Mouse (Mus musculus) lung, postnatal 14 days (tissue): ENCODE data around the gene Smim12.

Experiments
- DNase-seq: peaks from one replicate; pipeline ENCODE4 v3.0.0; 2021

Smim12 gene

DNA sequence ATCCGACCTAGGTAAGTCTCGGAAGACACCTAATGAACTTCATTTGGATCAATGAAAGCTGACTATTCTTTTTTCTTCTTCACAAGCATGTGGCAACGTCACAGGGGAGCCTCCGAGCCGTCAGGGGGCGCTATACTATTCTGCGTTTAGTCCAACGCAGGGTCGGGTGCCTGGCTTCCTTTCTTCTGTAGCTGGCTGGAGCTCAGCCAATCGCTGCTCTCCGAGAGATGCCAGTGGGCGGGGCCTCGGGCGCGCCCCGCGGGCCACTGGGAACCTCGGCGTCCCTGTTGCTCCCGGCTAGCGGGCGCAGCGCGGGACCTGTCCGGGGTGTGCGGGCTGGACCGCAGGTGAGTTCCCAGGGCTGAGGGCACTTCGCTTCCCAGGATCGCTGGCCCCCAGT lies at the start of gene Smim12:
Smim12 (plus strand) TSS at position 233 of the 400 bp plus-strand sequence.
- peak; percentile 100 for DNase-seq

- no peak for DNase-seq
Measured at GRCm38 (mm10) chr4:127194477-127195269, 48.9 kb upstream of the Smim12 start.

GRCm38 (mm10) chr4:127198609-127199008 lies 45.0 kb upstream of the Smim12 start:
- no peak for DNase-seq

DNA sequence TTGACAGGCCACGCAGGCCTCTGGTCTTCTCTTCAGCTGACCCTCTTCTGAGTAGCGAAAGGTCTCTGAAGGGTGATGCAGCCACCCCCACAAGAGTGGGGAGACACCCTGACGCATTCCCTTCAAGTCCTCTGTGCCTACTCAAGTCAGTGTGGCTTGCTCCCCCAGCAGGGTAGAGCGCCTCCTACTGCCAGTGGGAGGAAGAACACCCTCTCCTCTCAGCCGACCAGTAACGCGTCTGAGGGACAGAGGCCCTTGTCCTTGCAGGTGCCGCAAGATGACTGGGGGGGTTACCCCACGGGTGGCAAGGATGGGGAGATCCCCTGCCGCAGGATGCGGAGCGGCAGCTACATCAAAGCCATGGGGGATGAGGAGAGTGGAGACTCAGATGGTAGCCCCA lies 44.2 kb upstream of the Smim12 start:
- DNase-seq: no peak

DNA sequence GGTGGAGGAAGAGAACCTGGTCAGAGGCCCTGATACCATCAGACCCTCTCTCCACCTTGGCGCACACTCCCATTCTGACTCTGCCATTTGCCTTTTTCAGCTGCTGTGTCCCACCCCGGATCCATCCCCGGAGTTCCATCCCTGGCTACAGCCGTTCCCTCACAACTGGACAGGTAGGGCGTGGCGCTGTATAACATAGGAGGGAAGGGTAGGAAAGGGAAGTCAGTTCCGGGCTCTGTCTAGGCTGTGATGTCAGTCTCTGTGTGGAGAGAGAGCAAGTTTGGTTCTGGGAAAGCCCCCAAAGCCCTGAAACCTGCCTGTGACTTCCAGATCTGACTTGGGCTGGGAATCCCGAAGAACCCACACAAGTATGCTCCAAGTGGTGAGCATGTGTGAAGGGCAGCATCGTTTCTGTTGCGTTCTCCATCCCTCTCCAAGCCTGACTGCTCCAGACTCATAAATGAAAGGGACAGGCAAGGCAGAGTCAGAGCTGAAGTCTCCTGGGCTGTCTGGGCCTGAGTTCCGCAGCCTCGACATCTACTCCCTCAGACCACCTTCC lies 43.3 kb upstream of the Smim12 start:
- no peak for DNase-seq

DNA sequence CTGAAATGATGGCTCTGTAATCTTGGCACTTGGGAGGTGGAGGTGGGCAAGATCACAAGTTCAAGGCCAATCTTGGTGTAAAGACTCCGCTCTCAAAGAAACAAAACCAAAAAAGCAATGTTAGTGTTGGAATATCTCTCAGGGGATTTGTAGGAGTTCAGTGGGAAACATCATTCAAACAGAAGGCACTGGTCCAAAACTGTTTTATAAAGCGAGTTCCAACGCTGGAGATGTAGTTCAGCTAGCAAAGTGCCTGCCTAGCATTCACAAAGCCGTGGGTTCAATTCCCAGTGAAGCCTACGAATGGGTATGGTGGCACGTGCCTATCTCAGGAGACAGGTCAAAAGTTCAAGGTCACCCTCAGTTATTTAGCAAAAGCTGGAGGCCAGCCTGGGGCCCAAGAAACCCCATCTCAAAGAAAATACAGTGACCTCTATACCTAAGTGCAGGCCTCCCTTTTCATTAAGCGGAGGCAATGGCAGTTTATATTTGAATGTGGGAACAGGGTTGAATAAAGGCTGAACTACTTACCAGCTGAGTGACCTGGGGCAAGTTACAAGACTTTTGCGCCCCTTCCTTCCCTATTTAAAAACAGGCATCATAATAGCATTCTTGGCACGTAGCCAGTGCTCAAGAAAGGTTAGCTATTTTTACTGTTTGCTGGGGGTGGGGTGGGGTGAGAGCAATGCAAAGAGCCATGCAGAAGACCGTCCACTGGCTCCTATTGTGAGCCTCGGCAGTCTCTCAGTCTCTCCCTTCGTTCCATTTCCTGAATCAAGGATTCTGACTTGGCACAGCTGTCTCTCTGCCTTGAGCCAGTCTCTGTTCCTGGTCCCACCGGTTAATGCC lies 42.6 kb upstream of the Smim12 start:
- DNase-seq: no peak

DNA sequence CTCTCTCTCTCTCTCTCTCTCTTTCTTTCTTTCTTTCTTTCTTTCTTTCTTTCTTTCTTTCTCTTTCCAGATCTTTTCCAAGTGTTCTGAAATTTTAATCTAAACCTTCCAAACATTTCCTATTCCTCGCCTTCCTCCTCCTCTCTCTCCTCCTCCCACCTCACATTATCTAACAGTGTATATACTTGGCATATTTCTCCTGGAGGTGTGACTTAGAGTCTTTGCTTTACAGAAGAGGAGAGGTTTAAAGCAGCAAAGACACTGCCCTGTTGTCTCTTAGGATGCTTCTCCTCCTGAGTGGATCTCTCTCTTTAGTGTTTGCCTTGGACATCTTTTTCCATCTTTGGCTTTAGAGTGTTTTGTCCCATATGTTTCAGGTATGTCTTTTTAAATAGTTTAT lies 40.5 kb upstream of the Smim12 start:
- no peak for DNase-seq

- no peak for DNase-seq
Measured at GRCm38 (mm10) chr4:127211318-127211717, 32.3 kb upstream of the Smim12 start.

DNA sequence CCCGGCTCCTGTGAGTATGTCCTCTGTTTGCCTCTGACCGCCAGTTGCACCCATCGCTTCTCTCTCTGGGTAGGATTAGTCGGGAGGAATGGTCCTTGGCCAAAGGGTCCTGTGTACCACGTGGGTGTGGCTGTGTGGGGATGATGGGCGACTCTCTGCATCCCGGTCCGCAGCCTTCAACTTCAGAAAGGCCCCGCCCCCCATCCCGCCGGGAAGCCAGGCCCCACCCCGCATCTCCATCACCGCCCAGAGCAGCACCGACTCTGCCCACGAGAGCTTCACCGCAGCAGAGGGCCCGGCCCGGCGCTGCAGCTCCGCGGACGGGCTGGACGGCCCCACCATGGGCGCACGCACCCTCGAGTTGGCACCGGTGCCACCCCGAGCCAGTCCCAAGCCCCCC lies 29.1 kb upstream of the Smim12 start:
- DNase-seq: no peak

DNA sequence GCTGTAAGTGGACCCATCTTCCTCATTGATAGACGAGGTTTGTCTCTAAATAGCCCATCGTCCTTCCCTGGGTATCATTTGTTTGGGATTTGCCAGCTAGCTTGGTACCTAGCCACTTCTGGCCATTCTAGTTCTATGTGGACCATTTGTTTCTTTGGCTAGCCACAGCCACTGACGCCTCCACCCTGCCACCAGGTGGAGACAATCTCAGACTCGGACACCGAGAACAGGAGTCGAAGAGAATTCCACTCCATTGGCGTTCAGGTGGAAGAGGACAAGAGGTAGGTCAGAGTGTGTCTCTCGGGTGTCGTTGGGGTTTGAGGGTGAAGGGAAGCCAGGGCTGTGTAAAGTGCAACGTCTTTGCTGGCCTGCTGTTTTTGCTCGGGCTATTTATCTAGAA lies 28.5 kb upstream of the Smim12 start:
- DNase-seq: no peak

DNA sequence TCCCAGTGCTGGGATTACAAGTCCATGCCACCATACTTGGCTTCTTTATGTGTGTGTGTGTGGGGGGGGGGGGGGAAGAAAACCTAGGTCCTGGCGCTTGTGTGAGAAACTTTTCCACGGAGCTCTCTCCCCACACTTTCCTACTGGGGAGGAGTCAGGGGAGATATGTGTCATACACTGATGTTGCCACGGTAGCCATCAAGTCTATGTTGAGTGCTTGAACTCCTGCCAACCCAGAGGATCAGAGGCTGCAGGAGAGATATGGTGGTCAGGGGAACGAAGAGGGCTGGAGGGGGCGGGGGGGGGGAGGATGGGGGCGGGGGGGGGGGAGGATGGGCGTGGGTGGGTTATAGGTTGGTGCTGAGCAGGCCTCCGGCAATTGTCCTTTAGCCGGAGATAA lies 27.8 kb upstream of the Smim12 start:
- DNase-seq: no peak

DNA sequence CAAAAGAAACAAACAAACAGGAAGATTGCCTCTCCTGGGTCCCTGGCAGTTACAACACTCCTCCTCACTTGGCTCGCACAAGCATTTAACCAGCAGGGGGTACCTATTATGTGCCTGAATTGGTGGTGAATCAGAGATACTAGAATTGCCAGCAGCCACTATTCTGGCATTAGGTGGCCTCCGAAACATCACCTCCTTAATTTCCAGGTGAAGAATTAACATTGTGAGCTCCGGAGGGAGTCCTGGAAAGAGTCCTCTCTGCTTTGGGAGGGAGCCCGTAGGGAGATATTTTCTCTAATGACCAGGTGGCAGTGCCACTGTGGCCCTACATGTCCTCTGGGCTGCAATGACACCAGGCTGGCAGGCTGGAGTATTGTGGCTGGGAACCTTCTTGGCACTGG lies 27.3 kb upstream of the Smim12 start:
- DNase-seq: no peak

DNA sequence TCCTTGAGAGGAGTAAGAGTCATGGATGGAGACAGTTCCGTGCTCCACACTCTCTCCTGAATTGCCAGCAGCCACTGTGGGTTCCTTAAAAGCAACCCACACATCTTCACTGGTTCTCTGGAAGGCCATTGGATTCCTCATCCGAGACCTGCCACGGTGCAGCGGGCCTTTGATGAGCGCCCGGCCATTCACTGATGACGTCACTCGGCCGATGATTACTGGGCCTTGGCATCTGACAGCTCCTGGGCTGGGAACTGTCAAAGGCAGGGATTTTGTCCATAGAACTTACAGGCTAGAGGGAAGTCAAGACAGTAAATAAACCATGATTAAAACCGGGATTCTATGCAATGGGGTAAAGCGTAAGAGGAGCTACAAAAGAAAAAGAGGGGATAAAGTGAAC lies 26.5 kb upstream of the Smim12 start:
- DNase-seq: no peak

GRCm38 (mm10) chr4:127223291-127223690 lies 20.3 kb upstream of the Smim12 start:
- DNase-seq: no peak

GRCm38 (mm10) chr4:127223755-127224154 lies 19.8 kb upstream of the Smim12 start:
- DNase-seq: no peak

DNA sequence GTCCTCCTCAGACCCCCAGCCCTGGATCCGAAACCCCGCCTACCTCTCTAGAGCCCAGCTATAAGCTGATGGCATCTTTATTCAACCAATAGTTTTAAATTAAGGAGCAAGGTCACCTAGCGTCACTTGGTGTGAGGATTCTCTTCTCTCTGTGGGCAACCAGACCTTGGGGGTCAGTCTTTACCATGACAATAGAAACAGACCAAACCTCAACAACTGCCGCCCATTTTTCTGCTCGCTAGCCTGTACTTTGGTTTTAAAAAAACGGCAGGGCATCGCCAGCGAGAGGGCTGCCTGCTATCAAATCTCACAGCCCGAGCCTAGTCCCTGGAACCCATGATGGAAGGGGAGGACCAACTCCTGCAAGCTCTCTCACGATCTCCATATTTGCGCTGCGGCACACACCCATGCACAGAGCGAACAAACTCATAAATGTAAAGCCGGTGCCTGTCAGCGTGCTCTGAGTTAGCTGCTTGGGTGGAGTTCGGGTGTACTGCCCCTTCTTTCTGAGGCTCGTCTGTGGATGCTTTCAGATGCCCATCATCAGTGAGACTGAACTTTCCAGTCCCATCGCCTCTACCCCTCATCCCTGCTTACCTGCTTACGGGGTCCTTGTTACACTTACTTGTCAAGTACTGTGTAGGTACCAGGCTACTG lies 19.0 kb upstream of the Smim12 start:
- DNase-seq: no peak

GRCm38 (mm10) chr4:127226067-127226466 lies 17.5 kb upstream of the Smim12 start:
- no peak for DNase-seq

DNA sequence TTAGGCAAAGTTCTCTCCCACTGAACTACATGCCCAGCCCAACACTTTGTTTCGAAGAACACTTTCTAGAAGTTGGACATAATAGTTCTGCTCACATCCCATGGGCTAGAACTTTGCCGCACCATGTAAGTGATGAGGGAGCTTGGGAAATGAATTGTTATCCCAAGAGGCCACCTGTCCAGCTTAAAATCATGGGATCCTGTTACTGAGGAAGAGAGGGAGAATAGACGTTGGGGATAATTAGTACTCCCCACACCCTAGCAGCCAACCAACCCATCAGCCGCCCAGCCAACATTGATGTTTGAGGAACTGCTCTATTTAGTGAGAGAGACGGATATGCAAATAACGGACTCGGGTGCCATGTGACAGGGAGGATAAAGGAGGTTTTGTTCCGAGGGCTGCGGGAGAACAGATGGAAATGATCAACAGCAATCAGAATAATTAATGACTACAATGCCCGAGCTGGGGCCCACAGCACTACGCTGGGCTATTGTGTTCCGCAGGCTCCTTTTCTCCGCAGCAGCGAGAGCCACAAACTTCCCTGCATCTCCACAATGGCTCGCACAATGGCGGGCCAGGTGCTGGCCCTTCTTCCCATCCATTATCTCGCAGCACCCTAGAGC lies 16.4 kb upstream of the Smim12 start:
- no peak for DNase-seq

DNA sequence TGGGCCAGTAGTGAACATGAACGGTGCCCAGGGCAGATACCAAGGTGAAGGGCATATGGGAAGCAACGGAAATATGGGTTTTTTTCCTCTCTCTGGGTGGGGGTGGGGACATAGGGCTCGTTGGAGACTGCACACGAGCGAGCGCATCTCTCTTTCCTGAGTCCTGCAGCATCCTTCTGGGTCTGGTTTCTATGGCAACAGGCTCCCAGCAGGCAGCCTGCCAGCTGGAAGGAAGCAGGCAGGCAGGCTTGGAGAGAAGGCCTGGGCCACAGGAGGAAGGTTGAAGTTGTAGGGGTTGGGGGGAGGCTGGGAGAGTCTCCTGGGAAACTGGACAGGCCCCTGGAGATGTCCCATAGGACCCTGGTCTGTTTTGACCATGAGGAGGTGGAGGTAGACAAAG lies 11.6 kb upstream of the Smim12 start:
- DNase-seq: no peak

GRCm38 (mm10) chr4:127232551-127232950 lies 11.0 kb upstream of the Smim12 start:
- DNase-seq: no peak

DNA sequence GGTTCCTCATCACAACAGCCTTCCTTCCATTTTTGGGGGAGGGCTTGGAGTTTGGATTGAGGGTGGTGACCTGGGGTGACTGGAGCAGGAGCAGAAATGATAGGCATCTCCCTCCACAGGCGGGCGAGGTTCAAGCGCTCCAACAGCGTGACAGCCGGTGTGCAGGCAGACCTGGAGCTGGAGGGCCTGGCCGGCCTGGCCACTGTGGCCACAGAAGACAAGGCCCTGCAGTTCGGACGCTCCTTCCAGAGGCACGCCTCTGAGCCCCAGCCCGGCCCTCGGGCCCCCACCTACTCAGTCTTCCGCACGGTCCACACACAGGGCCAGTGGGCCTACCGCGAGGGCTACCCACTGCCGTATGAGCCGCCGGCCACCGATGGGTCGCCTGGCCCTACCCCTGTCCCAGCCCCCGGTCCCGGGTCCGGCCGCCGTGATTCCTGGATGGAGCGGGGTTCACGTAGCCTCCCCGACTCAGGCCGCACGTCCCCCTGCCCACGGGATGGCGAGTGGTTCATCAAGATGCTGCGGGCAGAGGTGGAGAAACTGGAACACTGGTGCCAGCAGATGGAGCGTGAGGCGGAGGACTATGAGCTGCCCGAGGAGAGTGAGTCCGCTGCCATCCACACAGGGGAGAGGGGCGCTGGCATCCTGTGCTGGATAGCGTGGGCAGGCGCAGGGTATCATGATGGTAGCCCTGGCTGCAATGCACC lies 10.0 kb upstream of the Smim12 start:
- no peak for DNase-seq
